Mouse (Mus musculus) cerebellum, postnatal 14 days (tissue): ENCODE measurements at regions not wholly inside any gene's neighbourhood (a gene's known extent, or its start where the extent isn't known, plus 50 kb on each side); places are given as distances from the start of the nearest gene placed in this dataset.
"Not testable (repeated sequence)": the region's sequence is repeated elsewhere in the genome, so short reads cannot be mapped to it uniquely, and the experiment has no call there.

Experiments used
- DNase-seq, 2 experiments: peaks; one replicate each; pipeline ENCODE4 v3.0.0; 2021; ENCODE audit warnings: mixed read lengths in 2 of 2

DNA sequence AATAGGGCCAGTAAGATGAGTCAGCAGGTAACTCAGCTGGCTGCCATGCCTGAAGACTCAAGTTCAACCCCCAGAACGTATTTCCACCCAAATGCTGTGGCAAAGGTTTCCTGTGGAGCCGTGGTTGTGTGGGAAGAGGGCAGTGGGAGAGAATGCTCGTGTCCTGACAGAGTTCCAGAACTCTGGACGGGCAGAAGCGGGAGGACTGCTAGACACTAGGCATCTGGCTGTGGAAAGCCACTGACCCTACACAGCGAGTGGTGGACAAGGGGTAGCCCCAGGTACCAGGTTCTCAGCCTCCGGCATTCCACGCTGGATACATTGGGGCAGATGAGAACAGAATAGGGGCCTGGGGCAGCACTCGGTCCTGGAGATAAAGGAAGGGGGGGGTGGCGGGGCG is 69.6 kb upstream of the Acsl3 start:
- no peak for DNase-seq

DNA sequence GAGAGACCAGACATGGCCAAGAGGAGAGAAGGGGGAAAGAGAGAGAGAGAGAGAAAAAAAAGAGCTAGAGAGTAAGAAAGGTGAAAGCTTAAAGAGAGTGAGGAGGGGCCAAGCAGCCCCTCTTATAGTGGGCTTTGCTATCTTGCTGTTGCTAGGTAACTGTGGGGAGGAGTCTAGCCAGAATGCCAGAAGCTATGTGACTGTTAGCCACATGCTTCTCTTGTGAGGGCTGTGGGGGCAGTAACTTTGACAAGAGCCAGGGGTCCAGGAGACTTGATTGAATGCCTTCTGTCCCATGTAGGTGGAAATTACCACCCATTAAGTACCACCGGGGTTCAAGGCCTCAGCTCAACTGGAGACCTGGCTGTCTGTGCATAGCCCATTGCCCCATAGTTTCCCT is 69.0 kb upstream of the Acsl3 start:
- DNase-seq, result not testable (repeated sequence)

DNA sequence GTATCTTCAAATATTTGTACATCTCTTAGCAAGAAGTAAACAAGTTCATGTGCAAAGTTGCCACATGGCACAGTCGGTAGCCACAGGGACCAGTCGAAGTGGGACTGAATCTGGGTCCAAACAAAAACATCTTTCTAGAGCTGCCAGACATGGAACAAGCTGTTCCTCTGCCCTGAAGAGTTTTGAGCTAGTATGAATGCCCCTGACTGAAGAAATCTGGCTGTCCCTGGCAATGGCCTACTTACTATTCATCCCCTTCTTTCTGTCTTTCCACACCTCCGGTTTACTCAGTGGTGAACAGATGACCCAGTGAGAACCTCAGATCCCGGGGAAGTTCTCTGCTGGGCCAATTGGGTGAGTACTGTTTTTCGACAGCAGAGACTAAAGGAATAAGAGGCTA is 67.1 kb upstream of the Acsl3 start:
- no peak for DNase-seq

DNA sequence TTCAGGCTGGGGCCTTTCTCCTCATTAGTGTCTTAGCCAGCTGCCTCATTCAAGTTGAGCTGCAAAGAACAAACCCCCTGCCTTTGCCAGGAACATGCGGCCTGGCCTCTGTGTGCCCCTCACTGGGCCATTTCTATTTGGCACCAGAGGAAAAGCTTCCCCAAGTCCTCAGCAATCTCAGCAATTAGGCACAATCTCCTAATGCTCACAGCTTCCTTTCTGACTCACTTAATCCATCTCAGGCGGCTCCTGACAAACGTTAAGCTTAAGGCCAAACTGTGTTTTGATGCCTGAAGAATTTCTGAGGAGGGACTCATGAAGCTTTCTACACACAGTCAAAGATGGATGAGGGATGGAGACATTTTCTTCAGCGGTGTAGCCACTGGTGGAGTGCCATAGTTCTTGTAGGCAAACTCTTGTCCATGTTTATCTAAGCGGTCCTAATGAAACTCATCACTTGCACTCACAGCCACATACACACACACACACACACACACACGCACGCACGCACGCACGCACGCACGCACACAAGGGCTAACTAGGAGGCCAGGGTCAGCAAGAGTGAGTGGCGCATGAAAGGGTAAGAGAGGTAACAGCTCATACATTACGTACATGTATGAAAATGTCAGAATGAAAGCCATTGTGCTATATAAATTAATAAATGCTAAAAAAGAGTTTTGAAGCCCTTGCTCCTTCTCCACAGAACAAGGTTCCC is 63.5 kb upstream of the Acsl3 start:
- peak in 1 of 2 experiments; percentile 7 for DNase-seq

GRCm38 (mm10) chr1:78595521-78596139 is 62.0 kb upstream of the Acsl3 start:
- DNase-seq, result no peak

- peak; percentile 10 to 23 for DNase-seq
These were observed 59.1 kb upstream of the Acsl3 start for GRCm38 (mm10) chr1:78598561-78598960.

GRCm38 (mm10) chr1:78600666-78601065 is 57.0 kb upstream of the Acsl3 start:
- no peak for DNase-seq

DNA sequence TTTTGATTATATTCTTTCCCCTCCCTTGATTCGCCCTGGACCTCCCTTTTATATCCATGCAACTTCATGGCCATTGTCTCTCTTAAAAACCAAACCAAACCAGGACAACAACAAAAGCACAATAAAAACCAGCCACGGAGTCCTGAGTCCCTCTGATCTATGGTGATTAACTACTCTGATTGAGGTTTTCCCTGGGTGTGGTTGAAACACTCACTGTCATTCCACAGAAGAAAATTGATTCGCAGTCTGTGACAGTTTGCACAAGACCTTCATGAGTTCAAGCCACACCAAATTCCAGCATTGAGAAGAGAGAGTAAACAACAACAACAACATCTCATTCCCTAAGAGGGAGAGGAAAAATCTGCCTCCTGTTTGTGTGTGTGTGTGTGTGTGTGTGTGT is 56.1 kb upstream of the Acsl3 start:
- DNase-seq, result no peak

DNA sequence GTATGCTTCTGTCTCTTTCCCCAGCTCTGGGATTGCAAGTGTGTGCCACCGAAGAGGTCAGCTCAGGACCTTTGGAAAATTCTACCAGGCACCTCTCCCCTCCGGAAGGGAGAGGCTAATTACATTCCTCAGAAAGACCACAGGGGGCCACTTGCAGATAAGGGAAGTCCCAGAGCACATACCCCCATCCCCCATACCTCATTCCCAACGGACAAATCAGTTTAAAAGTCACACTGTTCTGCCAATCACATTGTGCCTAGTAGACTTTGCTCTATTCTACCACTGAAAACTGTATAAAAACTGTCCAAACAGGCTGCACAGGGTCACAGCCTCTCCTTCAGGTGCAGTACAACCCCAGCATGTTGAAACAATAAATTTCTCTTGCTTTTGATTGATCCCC is 55.6 kb upstream of the Acsl3 start:
- DNase-seq, result no peak

DNA sequence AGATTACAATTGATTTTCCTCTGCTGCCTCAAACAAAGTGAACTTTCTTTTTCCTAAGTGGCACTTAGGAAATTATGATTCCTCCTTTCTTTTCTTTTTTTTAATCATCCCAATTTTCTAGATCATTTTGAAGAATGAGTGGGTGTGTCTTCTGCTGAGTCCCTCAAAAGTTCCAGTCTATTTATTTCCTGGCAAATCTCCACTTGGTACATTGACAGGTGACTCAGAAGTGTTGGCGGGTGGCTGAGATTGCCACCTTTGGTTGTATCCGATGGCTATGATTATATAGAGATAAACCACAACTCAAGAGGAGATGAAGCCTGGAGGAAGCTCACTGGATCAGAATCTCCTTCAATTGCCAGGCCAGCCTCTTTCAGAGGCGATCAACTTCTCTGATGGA is 54.7 kb upstream of the Acsl3 start:
- no peak for DNase-seq

DNA sequence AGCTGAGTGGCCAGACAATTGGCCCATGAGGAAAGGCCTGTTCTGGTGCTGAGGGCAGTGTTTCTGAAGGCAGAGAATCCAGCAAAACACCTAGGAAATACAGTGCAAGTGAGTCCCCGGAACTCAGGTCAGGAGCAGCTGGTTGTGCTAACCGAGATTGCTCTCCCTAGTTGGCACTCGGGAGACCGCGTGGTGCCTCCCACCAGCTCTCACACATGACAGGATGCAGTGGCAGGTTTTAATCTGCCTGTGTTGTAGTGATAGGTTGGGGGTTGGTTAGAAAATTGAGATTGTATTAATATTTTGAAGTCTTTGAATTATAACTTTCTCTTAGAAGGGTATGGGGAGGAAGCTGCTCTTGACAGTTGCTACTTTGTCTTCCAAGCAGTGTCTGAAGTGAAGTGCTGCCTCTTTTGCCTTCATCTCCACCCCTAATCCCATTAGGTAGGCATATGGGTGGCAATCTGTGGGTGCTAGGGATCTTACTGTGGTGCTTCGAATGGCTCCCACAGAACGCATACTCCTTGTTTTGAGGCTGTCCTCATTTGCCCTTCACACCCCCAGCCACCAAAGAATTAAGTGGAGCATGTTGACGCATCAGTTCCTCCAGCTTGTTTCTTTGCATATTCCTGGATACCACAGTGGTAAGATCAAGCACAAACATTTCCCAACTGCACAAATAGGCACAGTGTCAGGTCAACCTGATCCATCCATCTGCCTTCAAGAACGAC is 52.6 kb upstream of the Acsl3 start:
- no peak for DNase-seq
